Mouse (Mus musculus) erythroblast, embryonic 14.5 days (primary cell): ENCODE results near the gene Hsd17b13.

Source experiments
- GATA1 ChIP-seq: IDR thresholded peaks from 2 replicates; pipeline ENCODE4 v1.6.1; 2012; ENCODE audit warnings: low read length, inconsistent platforms, mixed read lengths
- TAL1 ChIP-seq: IDR thresholded peaks from 3 replicates; pipeline ENCODE4 v1.6.1; 2012; ENCODE audit warnings: low read length, inconsistent platforms, mixed read lengths

- TF ChIP-seq GATA1: no peak
- no peak for TF ChIP-seq TAL1
Observed at GRCm38 (mm10) chr5:104002549-104003255, 25.5 kb upstream of the Hsd17b13 start.
